Mouse (Mus musculus): ENCODE results near the gene Olfr1312. TPM values are rescaled to one million over a fixed set of nuclear protein-coding genes. Genes with fewer than 3 reads are reported as not detected.
"Not testable (repeated sequence)": the region's sequence is repeated elsewhere in the genome, so short reads cannot be mapped to it uniquely, and the experiment has no call there.

Olfr1312 gene
- not detected for total RNA-seq (2018; cell fraction: chromatin; rRNA removed)
- not detected for total RNA-seq (2018; cell fraction: cytosol; rRNA removed)
- not detected for total RNA-seq (2018; cell fraction: nucleus; rRNA removed)
- not detected in 3 replicates for polyA plus RNA-seq (2018)

DNA sequence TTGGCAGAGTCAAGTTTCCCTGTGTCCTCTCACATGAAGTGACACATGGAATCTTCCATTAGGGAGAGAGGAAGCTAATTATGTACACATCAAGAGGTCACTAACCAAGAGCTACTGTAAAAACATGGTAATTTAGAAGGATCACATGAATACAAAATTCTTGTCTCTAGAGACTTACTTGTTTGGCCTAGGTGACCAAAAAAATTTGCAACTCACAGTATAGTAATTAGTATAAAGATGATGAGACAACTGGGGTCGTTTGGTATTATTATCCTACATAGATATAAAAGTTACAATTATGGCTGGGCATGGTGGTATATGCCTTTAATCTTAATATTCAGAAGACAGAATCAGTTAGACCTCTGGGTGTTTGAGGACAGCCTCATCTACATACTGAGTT is at the start of gene Olfr1312:
Olfr1312 (minus strand) TSS at position 101 of the 400 bp plus-strand sequence.
- WGBS (ENCODE audit: missing documents), result 21% methylated on average over 1 of the region's 1 CpGs
- H3K79me2 ChIP-seq (ENCODE audit: inconsistent target), result no peaks in the 10 kb centered on the region
- no peaks in the 10 kb centered on the region for H3K36me3 ChIP-seq (ENCODE audit: inconsistent target)
- H3K4me3 ChIP-seq (ENCODE audit: inconsistent target), result no peak within 1 kb of the TSS
- H3K27ac ChIP-seq, result no peak within 1 kb of the TSS

DNA sequence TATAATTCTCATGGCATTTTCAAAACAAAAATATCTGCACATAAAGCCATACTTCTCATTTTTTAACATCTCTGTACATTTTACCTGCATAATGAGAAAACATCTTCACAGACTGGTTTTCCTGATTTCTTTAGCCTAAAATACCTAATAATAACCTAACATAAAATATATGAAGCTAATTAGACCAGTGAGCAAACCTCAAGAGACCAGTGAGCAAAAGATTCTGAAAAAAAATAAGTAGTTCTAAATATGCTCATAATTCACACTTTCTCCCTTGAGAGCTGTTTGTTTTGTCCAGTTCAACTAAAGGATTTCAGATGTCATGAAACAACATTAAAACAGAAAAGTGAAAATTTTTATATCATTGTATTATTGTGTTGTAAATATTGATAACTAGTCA is 46.6 kb upstream of the Olfr1312 start, which contains the start of gene Olfr1314:
Olfr1314 (minus strand) TSS at position 101 of the 400 bp plus-strand sequence.
- Histone ChIP-seq H3K36me3 (ENCODE audit: inconsistent target) (no peaks in the 10 kb centered on the region), H3K4me3 (ENCODE audit: inconsistent target) (no peak within 1 kb of the TSS), H3K79me2 (ENCODE audit: inconsistent target) (no peaks in the 10 kb centered on the region), H3K27ac (no peak within 1 kb of the TSS)

DNA sequence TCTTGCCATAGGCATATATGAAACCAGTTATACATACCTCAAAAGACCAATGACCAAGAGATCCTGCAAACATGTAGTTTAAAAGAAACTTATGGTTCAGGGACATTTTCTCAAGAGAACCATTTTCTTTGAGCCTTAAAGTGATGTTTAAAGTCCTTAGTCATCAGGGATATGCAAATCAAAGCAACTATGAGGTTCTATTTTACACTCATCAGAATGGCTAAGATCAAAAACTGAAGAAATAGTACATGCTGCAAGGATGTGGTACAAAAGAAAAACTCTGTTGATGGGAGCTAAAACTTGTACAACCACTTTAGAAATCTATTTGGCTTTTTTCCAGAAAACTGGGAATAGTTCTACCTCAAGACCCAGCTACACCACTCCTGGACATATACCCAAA is 27.7 kb upstream of the Olfr1312 start, which contains the start of gene Olfr1313:
Olfr1313 (minus strand) TSS at position 101 of the 400 bp plus-strand sequence.
- H3K79me2 ChIP-seq (ENCODE audit: inconsistent target), result no peaks in the 10 kb centered on the region

DNA sequence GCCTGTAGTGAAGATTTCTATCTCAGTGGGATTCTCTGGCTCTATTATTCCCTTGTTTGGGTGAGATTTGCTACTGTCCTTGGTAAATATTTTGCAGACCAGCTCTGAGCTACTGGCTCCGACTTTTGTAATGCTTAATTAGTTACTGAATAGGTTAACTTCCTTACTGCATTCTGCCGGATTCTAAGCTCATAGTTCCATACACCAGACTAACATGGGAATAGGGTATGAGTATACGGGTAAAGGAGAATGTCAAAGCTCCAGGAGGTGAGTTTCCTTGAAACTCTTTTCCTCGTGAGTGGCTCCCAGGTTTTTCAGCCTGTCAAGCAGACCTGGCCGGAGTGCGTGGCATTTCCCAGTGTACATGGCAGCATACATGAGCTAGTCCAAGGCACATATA is 23.1 kb downstream of the Olfr1312 start:
- not testable (repeated sequence) for H3K27ac ChIP-seq; H3K79me2 ChIP-seq (ENCODE audit: inconsistent target); H3K36me3 ChIP-seq (ENCODE audit: inconsistent target); H3K4me3 ChIP-seq (ENCODE audit: inconsistent target)
- WGBS (ENCODE audit: missing documents), result 43% methylated on average over 6 of the region's 6 CpGs

More for the DNA sequence above, 27.7 kb upstream of the Olfr1312 start, which contains the start of gene Olfr1313:
- no peaks in the 10 kb centered on the region for H3K36me3 ChIP-seq (ENCODE audit: inconsistent target)
- no peak within 1 kb of the TSS for H3K4me3 ChIP-seq (ENCODE audit: inconsistent target)
- no peak within 1 kb of the TSS for H3K27ac ChIP-seq

DNA sequence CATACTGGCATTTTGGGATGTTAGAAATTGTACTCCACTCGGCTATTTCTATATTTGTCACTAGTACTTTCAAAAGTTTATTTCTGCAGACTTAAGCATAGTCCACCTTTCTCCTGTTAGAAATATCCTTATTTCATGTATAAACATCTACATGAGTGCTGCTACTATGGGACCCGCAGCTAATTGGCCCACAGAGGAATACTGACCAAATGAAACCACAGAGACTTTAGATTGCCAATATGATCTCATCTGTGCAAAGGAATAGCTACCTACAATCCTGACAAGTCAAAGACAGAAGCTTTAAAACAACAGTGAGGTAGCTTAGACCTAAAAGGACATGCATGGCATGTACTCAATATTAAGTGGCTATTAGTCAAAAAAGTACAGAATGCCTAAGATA is 25.7 kb downstream of the Olfr1312 start, which contains the start of gene Olfr1311:
Olfr1311 (minus strand) TSS at position 101 of the 400 bp plus-strand sequence.
- WGBS (ENCODE audit: missing documents), result 60% methylated on average over 1 of the region's 2 CpGs
- no peak within 1 kb of the TSS for H3K27ac ChIP-seq
- no peak within 1 kb of the TSS for H3K4me3 ChIP-seq (ENCODE audit: inconsistent target)
- H3K79me2 ChIP-seq (ENCODE audit: inconsistent target), result no peaks in the 10 kb centered on the region
- H3K36me3 ChIP-seq (ENCODE audit: inconsistent target), result no peaks in the 10 kb centered on the region

DNA sequence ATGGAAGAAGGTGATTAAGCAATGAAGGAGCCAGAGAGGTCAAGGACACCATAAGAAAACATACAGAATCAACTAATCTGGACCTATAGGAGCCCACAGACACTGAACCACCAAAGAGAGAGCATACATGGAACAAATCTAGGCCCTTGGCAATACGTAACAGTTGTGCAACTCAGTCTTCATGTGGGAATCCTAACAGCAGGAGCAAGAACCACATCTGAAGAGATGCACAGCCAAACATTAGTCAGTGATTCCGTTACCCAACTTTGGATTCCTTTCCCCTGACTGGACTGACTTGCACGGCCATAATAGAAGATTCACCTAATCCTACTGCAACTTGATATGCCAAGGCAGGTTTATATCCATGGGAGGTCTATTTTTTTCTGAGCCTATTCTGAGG is 35.1 kb downstream of the Olfr1312 start:
- Histone ChIP-seq H3K36me3 (ENCODE audit: inconsistent target) (no peaks in the 10 kb centered on the region), H3K4me3 (ENCODE audit: inconsistent target) (no peak overlapping the region), H3K27ac (no peak overlapping the region), H3K79me2 (ENCODE audit: inconsistent target) (no peaks in the 10 kb centered on the region)
- WGBS (ENCODE audit: missing documents), result 86% methylated on average over 3 of the region's 3 CpGs

DNA sequence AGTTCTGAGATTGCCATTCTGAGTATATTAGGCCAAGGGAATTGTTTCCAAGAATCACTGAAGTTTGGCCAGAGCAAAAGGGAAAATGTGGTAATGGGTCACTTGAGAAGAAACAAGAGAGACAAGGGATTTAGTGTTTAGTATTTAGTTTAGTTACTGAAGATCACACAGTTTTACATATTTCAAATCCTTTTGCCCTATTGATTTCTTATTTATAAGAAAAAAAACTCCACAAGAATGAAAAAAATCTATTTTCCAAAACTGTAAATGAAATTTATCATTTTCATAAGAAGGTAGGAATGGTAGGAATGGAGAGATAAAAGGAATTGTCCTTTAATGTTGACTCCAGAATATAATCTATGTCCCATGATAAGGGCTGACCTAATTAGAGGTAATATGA is 37.4 kb downstream of the Olfr1312 start, which contains the start of gene Olfr1310:
Olfr1310 (minus strand) TSS at position 101 of the 400 bp plus-strand sequence.
- Histone ChIP-seq H3K36me3 (ENCODE audit: inconsistent target) (no peaks in the 10 kb centered on the region), H3K79me2 (ENCODE audit: inconsistent target) (no peaks in the 10 kb centered on the region), H3K4me3 (ENCODE audit: inconsistent target) (no peak within 1 kb of the TSS), H3K27ac (no peak within 1 kb of the TSS)

DNA sequence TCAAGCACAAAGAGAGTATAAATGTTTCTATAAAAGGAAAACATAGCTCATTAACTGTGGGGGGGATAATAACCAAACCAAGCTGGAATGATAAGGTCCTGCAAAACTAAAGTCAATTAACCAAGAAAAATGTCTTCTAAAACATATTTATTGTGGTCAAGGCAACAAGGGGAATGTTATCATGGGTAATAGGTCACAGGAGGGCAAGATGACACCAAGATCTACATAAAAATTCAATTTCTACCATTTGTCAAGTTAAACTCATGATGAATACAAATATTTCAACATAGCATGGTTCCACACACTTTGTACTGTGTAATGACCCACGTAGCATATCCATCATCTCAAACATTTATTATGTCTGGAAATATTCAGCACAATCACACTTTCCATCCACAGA is 59.9 kb downstream of the Olfr1312 start, which contains the start of gene Olfr1309:
Olfr1309 (minus strand) TSS at position 101 of the 400 bp plus-strand sequence.
- Histone ChIP-seq H3K4me3 (ENCODE audit: inconsistent target) (no peak within 1 kb of the TSS), H3K79me2 (ENCODE audit: inconsistent target) (no peaks in the 10 kb centered on the region)
- 25% methylated on average over 1 of the region's 1 CpGs for WGBS (ENCODE audit: missing documents)

More for the DNA sequence above, 59.9 kb downstream of the Olfr1312 start, which contains the start of gene Olfr1309:
- Histone ChIP-seq H3K36me3 (ENCODE audit: inconsistent target) (no peaks in the 10 kb centered on the region), H3K27ac (no peak within 1 kb of the TSS)

Other genes starting within 250 kb of the Olfr1312 start
- not detected in 3 replicates for gene Olfr1303, start 229.9 kb downstream of the Olfr1312 start, polyA plus RNA-seq (2018)
- not detected in 3 replicates for gene Olfr1305, start 173.1 kb downstream of the Olfr1312 start, polyA plus RNA-seq (2018)
- not detected in 3 replicates for gene Olfr1306, start 134.0 kb downstream of the Olfr1312 start, polyA plus RNA-seq (2018)
- gene Olfr1307, start 100.8 kb downstream of the Olfr1312 start, polyA plus RNA-seq (2018), result not detected in 3 replicates
- gene Olfr1308, start 85.3 kb downstream of the Olfr1312 start, polyA plus RNA-seq (2018), result not detected in 3 replicates
- gene Olfr1309, start 60.0 kb downstream of the Olfr1312 start, polyA plus RNA-seq (2018), result not detected in 3 replicates
- gene Olfr1310, start 37.5 kb downstream of the Olfr1312 start, polyA plus RNA-seq (2018), result not detected in 3 replicates
- not detected in 3 replicates for gene Olfr1311, start 25.8 kb downstream of the Olfr1312 start, polyA plus RNA-seq (2018)
- not detected in 3 replicates for gene Olfr1313, start 27.6 kb upstream of the Olfr1312 start, polyA plus RNA-seq (2018)
- not detected in 3 replicates for gene Olfr1314, start 46.5 kb upstream of the Olfr1312 start, polyA plus RNA-seq (2018)
- not detected in 3 replicates for gene Olfr1315-ps1, start 65.2 kb upstream of the Olfr1312 start, polyA plus RNA-seq (2018)
- not detected in 3 replicates for gene Olfr1316, start 84.7 kb upstream of the Olfr1312 start, polyA plus RNA-seq (2018)
- not detected in 3 replicates for gene Olfr1317, start 90.1 kb upstream of the Olfr1312 start, polyA plus RNA-seq (2018)
- not detected in 3 replicates for gene Olfr1318, start 104.0 kb upstream of the Olfr1312 start, polyA plus RNA-seq (2018)
- gene Lpcat4, start 189.2 kb upstream of the Olfr1312 start, polyA plus RNA-seq (2018), result 1.1 to 3.9 TPM (median 1.3 TPM) in 3 replicates
- gene Nutm1, start 209.1 kb upstream of the Olfr1312 start, polyA plus RNA-seq (2018), result not detected in 3 replicates
- 25.1 to 47.5 TPM (median 39.2 TPM) in 3 replicates for gene Nop10, start 211.7 kb upstream of the Olfr1312 start, polyA plus RNA-seq (2018)
- 52.8 to 66.8 TPM (median 65.3 TPM) in 3 replicates for gene Slc12a6, start 215.6 kb upstream of the Olfr1312 start, polyA plus RNA-seq (2018)
- 2.3 to 3.1 TPM (median 2.4 TPM) in 3 replicates for gene Gm21985, start 216.1 kb upstream of the Olfr1312 start, polyA plus RNA-seq (2018)